Mouse (Mus musculus): Measurements from ENCODE around the gene Znrf3.

Gene Znrf3

GRCm38 (mm10) chr11:5318976-5319375 is 125.7 kb downstream of the Znrf3 start:
- DNase-seq (ENCODE audit: low read depth, low spot score): no peak

- no peak for DNase-seq (ENCODE audit: low read depth, low spot score)
Measured at GRCm38 (mm10) chr11:5318035-5318775, 126.4 kb downstream of the Znrf3 start.

- no peak for DNase-seq (ENCODE audit: low read depth, low spot score)
Measured at GRCm38 (mm10) chr11:5314796-5315195, 129.9 kb downstream of the Znrf3 start.

- DNase-seq (ENCODE audit: low read depth, low spot score): no peak
Measured at GRCm38 (mm10) chr11:5314330-5314741, 130.3 kb downstream of the Znrf3 start.

GRCm38 (mm10) chr11:5307024-5307905 is 137.4 kb downstream of the Znrf3 start:
- no peak for DNase-seq (ENCODE audit: low read depth, low spot score)

GRCm38 (mm10) chr11:5306017-5306416 is 138.6 kb downstream of the Znrf3 start:
- DNase-seq (ENCODE audit: low read depth, low spot score): no peak

- no peak for DNase-seq (ENCODE audit: low read depth, low spot score)
Measured at GRCm38 (mm10) chr11:5304526-5304925, 140.1 kb downstream of the Znrf3 start.

GRCm38 (mm10) chr11:5298007-5298372 is 146.7 kb downstream of the Znrf3 start:
- no peak for DNase-seq (ENCODE audit: low read depth, low spot score)

- peak; percentile 54 for DNase-seq (ENCODE audit: low read depth, low spot score)
Measured at GRCm38 (mm10) chr11:5297148-5298006, 147.3 kb downstream of the Znrf3 start.

- peak; percentile 54 for DNase-seq (ENCODE audit: low read depth, low spot score)
Measured at GRCm38 (mm10) chr11:5296576-5297115, 148.0 kb downstream of the Znrf3 start.

GRCm38 (mm10) chr11:5294805-5295204 is 149.8 kb downstream of the Znrf3 start:
- DNase-seq (ENCODE audit: low read depth, low spot score): no peak

- peak; percentile 65 for DNase-seq (ENCODE audit: low read depth, low spot score)
Measured at GRCm38 (mm10) chr11:5290691-5291090, 154.0 kb downstream of the Znrf3 start.

- DNase-seq (ENCODE audit: low read depth, low spot score): no peak
Measured at GRCm38 (mm10) chr11:5289826-5290580, 154.6 kb downstream of the Znrf3 start.

- no peak for DNase-seq (ENCODE audit: low read depth, low spot score)
Measured at GRCm38 (mm10) chr11:5283987-5284386, 160.7 kb downstream of the Znrf3 start.

GRCm38 (mm10) chr11:5280932-5281331 is 163.7 kb downstream of the Znrf3 start:
- DNase-seq (ENCODE audit: low read depth, low spot score): no peak

GRCm38 (mm10) chr11:5278463-5278862 is 166.2 kb downstream of the Znrf3 start:
- DNase-seq (ENCODE audit: low read depth, low spot score): no peak

GRCm38 (mm10) chr11:5277307-5277971 is 167.2 kb downstream of the Znrf3 start:
- no peak for DNase-seq (ENCODE audit: low read depth, low spot score)

GRCm38 (mm10) chr11:5275216-5275615 is 169.4 kb downstream of the Znrf3 start:
- DNase-seq (ENCODE audit: low read depth, low spot score): no peak

- no peak for DNase-seq (ENCODE audit: low read depth, low spot score)
Measured at GRCm38 (mm10) chr11:5272536-5273234, 172.0 kb downstream of the Znrf3 start.

- no peak for DNase-seq (ENCODE audit: low read depth, low spot score)
Measured at GRCm38 (mm10) chr11:5272066-5272360, 172.6 kb downstream of the Znrf3 start.

Data from CD4-positive helper T cell, adult 2 months (primary cell).